Mouse (Mus musculus) adrenal gland, adult 18-20 months (tissue): ENCODE measurements around the gene Slc25a33. TPM values are rescaled to one million over a fixed set of nuclear protein-coding genes. Genes with fewer than 3 reads are reported as not detected.
A peak's percentile ranks its signal among the peaks of the same experiment; 100 is the strongest.

Source experiments
- DNase-seq, 2 experiments: peaks; one replicate each; pipeline ENCODE4 v3.0.0; 2021 to 2022; ENCODE audit warnings: low spot score in 2 of 2
- microRNA-seq, 2 experiments: library from miRNA; unstranded; fragments of <30 nt; microRNA quantifications; one replicate each; pipeline ENCODE4 v1.2.0; 2021; ENCODE audit warnings: borderline number of aligned reads in 2 of 2
- total RNA-seq, 2 experiments: library from RNA; stranded (reverse); gene quantifications; 1 replicate in 1 of 2; 2 replicates in 1 of 2; pipeline ENCODE4 v1.2.3; 2021

Slc25a33 gene
- total RNA-seq, 2 experiments from 2014 or later: 16.3 to 24.3 TPM

- DNase-seq: no peak
These were observed 72.5 kb downstream of the Slc25a33 start for GRCm38 (mm10) chr4:149701426-149702209.

- DNase-seq: no peak
These were observed 74.1 kb downstream of the Slc25a33 start for GRCm38 (mm10) chr4:149699953-149700352.

GRCm38 (mm10) chr4:149698197-149698821 is 75.8 kb downstream of the Slc25a33 start:
- peak; percentile 45 to 60 for DNase-seq

GRCm38 (mm10) chr4:149697506-149698196 is 76.4 kb downstream of the Slc25a33 start:
- DNase-seq: no peak

- DNase-seq: no peak
These were observed 77.7 kb downstream of the Slc25a33 start for GRCm38 (mm10) chr4:149696189-149696971.

Small RNA genes within 50 kb of the gene (microRNA-seq; reads per million reads assigned to microRNA genes)
- 0 to 0.95 reads per million in 2 experiments for gene Gm47301

Other genes with a start within 250 kb of the Slc25a33 start
- 100 to 1,000 TPM; 104 to 106 TPM for gene Clstn1, start 187.8 kb downstream of the Slc25a33 start, total RNA-seq
- 1 to 10 TPM; 3.8 to 6.5 TPM for gene Pik3cd, start 71.7 kb downstream of the Slc25a33 start, total RNA-seq
- gene Tmem201, start 36.2 kb downstream of the Slc25a33 start, total RNA-seq: 10 to 100 TPM; 27.8 to 29.0 TPM
- 10 to 100 TPM; 19.5 to 22.1 TPM for gene Spsb1, start 180.8 kb upstream of the Slc25a33 start, total RNA-seq
- gene H6pd, start 234.7 kb upstream of the Slc25a33 start, total RNA-seq: 100 to 1,000 TPM; 122 to 137 TPM